Mouse (Mus musculus): ENCODE measurements around the gene Tmem167b.
"Not testable (repeated sequence)": the region's sequence is repeated elsewhere in the genome, so short reads cannot be mapped to it uniquely, and the experiment has no call there.

The Tmem167b gene

GRCm38 (mm10) chr3:108562133-108562730, at the start of gene Tmem167b:
TSS of gene Tmem167b (minus strand) at chr3:108562466.
- DNase-seq (ENCODE audit: low read depth, low spot score): peak; percentile 99

GRCm38 (mm10) chr3:108608906-108609305, 46.6 kb upstream of the Tmem167b start:
- DNase-seq (ENCODE audit: low read depth, low spot score): no peak

- no peak for DNase-seq (ENCODE audit: low read depth, low spot score)
Measured at GRCm38 (mm10) chr3:108591530-108592522, 29.6 kb upstream of the Tmem167b start.

GRCm38 (mm10) chr3:108590786-108591529, 28.7 kb upstream of the Tmem167b start, which contains the start of gene Wdr47:
TSS of gene Wdr47 (plus strand) at chr3:108591279.
- DNase-seq (ENCODE audit: low read depth, low spot score): peak; percentile 98

GRCm38 (mm10) chr3:108588446-108588845, 26.2 kb upstream of the Tmem167b start:
- no peak for DNase-seq (ENCODE audit: low read depth, low spot score)

GRCm38 (mm10) chr3:108584580-108584979, 22.3 kb upstream of the Tmem167b start:
- no peak for DNase-seq (ENCODE audit: low read depth, low spot score)

- DNase-seq (ENCODE audit: low read depth, low spot score): no peak
Measured at GRCm38 (mm10) chr3:108574018-108574417, 11.8 kb upstream of the Tmem167b start.

- no peak for DNase-seq (ENCODE audit: low read depth, low spot score)
Measured at GRCm38 (mm10) chr3:108572309-108573010, 10.2 kb upstream of the Tmem167b start.

- peak; percentile 98 for DNase-seq (ENCODE audit: low read depth, low spot score)
Measured at GRCm38 (mm10) chr3:108571443-108572294, 9.4 kb upstream of the Tmem167b start, which contains the start of gene Taf13. TSS of gene Taf13 (plus strand) at chr3:108571698.

- DNase-seq (ENCODE audit: low read depth, low spot score): peak; percentile 11
Measured at GRCm38 (mm10) chr3:108570813-108571212, 8.5 kb upstream of the Tmem167b start.

GRCm38 (mm10) chr3:108569636-108570035, 7.4 kb upstream of the Tmem167b start:
- not testable (repeated sequence) for DNase-seq (ENCODE audit: low read depth, low spot score)

GRCm38 (mm10) chr3:108567990-108568877, 6.0 kb upstream of the Tmem167b start:
- DNase-seq (ENCODE audit: low read depth, low spot score): no peak

- DNase-seq (ENCODE audit: low read depth, low spot score): peak; percentile 90
Measured at GRCm38 (mm10) chr3:108563309-108563708, 1.0 kb upstream of the Tmem167b start.

- peak; percentile 75 for DNase-seq (ENCODE audit: low read depth, low spot score)
Measured at GRCm38 (mm10) chr3:108562777-108563271, 558 bp upstream of the Tmem167b start.

- no peak for DNase-seq (ENCODE audit: low read depth, low spot score)
Measured at GRCm38 (mm10) chr3:108557888-108558287, 4.4 kb downstream of the Tmem167b start.

GRCm38 (mm10) chr3:108554587-108555312, 7.5 kb downstream of the Tmem167b start:
- DNase-seq (ENCODE audit: low read depth, low spot score): peak; percentile 97

- peak; percentile 72 for DNase-seq (ENCODE audit: low read depth, low spot score)
Measured at GRCm38 (mm10) chr3:108554111-108554561, 8.1 kb downstream of the Tmem167b start.

- DNase-seq (ENCODE audit: low read depth, low spot score): no peak
Measured at GRCm38 (mm10) chr3:108542299-108542698, 20.0 kb downstream of the Tmem167b start.
